Mouse (Mus musculus): ENCODE results near the gene Slc6a9.

DNA sequence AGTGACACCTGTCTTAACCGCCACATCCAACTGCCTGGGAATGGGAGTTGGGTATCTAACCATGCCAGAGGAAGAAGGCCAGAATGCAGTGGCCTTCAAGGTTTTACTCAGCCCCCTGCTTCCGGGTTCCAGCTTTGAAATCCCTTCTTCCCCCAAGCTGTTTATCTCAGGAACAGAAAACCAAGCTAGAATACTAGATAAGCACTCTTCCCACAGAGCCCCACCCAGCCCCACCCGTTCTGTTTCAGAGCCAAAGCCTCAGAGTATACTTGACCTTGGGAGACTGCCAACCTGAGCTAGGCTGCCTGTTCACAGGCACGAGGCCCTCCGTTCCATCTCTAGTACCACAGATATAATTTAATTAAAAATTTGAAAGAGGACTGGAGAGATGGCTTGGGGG, 27.3 kb upstream of the Slc6a9 start:
- TF ChIP-seq CTCF (IDR thresholded peaks at IDR 0.05; ENCODE audit: borderline replicate concordance, extremely low read depth, insufficient read depth, insufficient read length) (no peak), POLR2A (IDR thresholded peaks at IDR 0.05; ENCODE audit: borderline replicate concordance, extremely low read depth, insufficient read depth, insufficient read length, poor library complexity, severe bottlenecking) (no peak)

All from brain, embryonic 14.5 days (tissue).